Mouse (Mus musculus) CH12.LX (cell line): ENCODE data around the gene Slc38a3. TPM values are rescaled to one million over a fixed set of nuclear protein-coding genes. Genes with fewer than 3 reads are reported as not detected.

ENCODE experiments used
- DNase-seq: peaks from one replicate; pipeline ENCODE4 v3.0.0-alpha.2; 2013; ENCODE audit errors: extremely low read depth
- H3K27ac ChIP-seq: 2 replicates; pipeline ENCODE4 v1.5.1; 2012; ENCODE audit warnings: low read depth, mild to moderate bottlenecking, control low read depth, moderate library complexity; ENCODE audit not compliant: insufficient read depth
- H3K27me3 ChIP-seq: replicated peaks from 2 replicates; pipeline ENCODE3; 2012; ENCODE audit warnings: inconsistent platforms
- H3K36me3 ChIP-seq, 2 experiments: replicated peaks in 1 of 2; 2 replicates each; pipeline versions ENCODE3 to v1.6.1; 2012; ENCODE audit warnings: inconsistent platforms in 1 of 2, low read length in 1 of 2, mild to moderate bottlenecking in 1 of 2, mixed read lengths in 1 of 2, moderate library complexity in 1 of 2; ENCODE audit not compliant: control insufficient read depth in 1 of 2, insufficient read depth in 1 of 2
- H3K4me1 ChIP-seq, 2 experiments: 2 replicates each; pipeline ENCODE4 v1.6.1; 2012; ENCODE audit warnings: inconsistent platforms in 1 of 2, moderate library complexity in 1 of 2; ENCODE audit not compliant: insufficient read depth in 2 of 2, control insufficient read depth in 1 of 2
- H3K4me2 ChIP-seq: 2 replicates; pipeline ENCODE4 v1.6.1; 2012; ENCODE audit warnings: low read depth, mild to moderate bottlenecking, control low read depth; ENCODE audit not compliant: poor library complexity, insufficient read depth, severe bottlenecking
- H3K4me3 ChIP-seq, 3 experiments: fragments of 150-350 bp in 1 of 3; sonication (generic) in 1 of 3; replicated peaks in 1 of 3; 2 replicates each; pipeline versions ENCODE3 to v1.5.1; 2011 to 2012; ENCODE audit warnings: low read depth in 2 of 3, low read length in 2 of 3, mild to moderate bottlenecking in 2 of 3, moderate library complexity in 2 of 3, control low read depth in 1 of 3, improper control_type of control experiment in 1 of 3, inconsistent platforms in 1 of 3, mixed read lengths in 1 of 3; ENCODE audit not compliant: poor library complexity in 1 of 3
- H3K79me2 ChIP-seq: replicated peaks from 2 replicates; pipeline ENCODE4 v1.6.1; 2012; ENCODE audit warnings: mild to moderate bottlenecking, moderate library complexity; ENCODE audit not compliant: control insufficient read depth, poor library complexity, insufficient read depth, severe bottlenecking; ENCODE audit errors: extremely low read depth
- H3K9ac ChIP-seq: 2 replicates; pipeline ENCODE4 v1.6.1; 2012; ENCODE audit warnings: low read depth, mild to moderate bottlenecking, control low read depth, moderate library complexity; ENCODE audit not compliant: insufficient read depth
- H3K9me3 ChIP-seq: replicated peaks from 2 replicates; pipeline ENCODE3; 2012; ENCODE audit warnings: low read length, inconsistent platforms, mixed read lengths
- BHLHE40 ChIP-seq: IDR thresholded peaks from 2 replicates; pipeline ENCODE4 v1.6.1; 2011; ENCODE audit warnings: mild to moderate bottlenecking, low read depth, low read length, improper control_type of control experiment
- CHD2 ChIP-seq: IDR thresholded peaks from 2 replicates; pipeline ENCODE4 v1.6.1; 2011; ENCODE audit warnings: low read length, improper control_type of control experiment
- CTCF ChIP-seq, 2 experiments: IDR thresholded peaks in 1 of 2; conservative IDR thresholded peaks in 1 of 2; 2 replicates each; pipeline ENCODE4 v1.5.1; 2011 to 2012; ENCODE audit warnings: low read depth in 2 of 2, low read length in 2 of 2, improper control_type of control experiment in 1 of 2, inconsistent platforms in 1 of 2, mild to moderate bottlenecking in 1 of 2, moderate library complexity in 1 of 2
- E2F4 ChIP-seq: IDR thresholded peaks from 2 replicates; pipeline ENCODE4 v1.6.1; 2011; ENCODE audit warnings: low read depth, low read length, improper control_type of control experiment; ENCODE audit not compliant: insufficient replicate concordance
- ELF1 ChIP-seq: IDR thresholded peaks from 2 replicates; pipeline ENCODE4 v1.6.1; 2014; ENCODE audit warnings: low read depth, mild to moderate bottlenecking, inconsistent platforms, low read length, improper control_type of control experiment
- EP300 ChIP-seq: IDR thresholded peaks from 2 replicates; pipeline ENCODE4 v1.6.1; 2011; ENCODE audit warnings: low read length, improper control_type of control experiment
- ETS1 ChIP-seq: conservative IDR thresholded peaks from 2 replicates; pipeline ENCODE4 v1.6.1; 2012; ENCODE audit warnings: low read depth, mild to moderate bottlenecking, inconsistent platforms, low read length, improper control_type of control experiment, moderate library complexity
- GABPA ChIP-seq: IDR thresholded peaks from 2 replicates; pipeline ENCODE4 v1.6.1; 2012; ENCODE audit warnings: low read depth, low read length, improper control_type of control experiment, inconsistent platforms; ENCODE audit not compliant: insufficient replicate concordance
- HCFC1 ChIP-seq: IDR thresholded peaks from 2 replicates; pipeline ENCODE4 v1.6.1; 2012; ENCODE audit warnings: low read depth, mild to moderate bottlenecking, inconsistent platforms, low read length, improper control_type of control experiment
- JUND ChIP-seq: conservative IDR thresholded peaks from 2 replicates; pipeline ENCODE4 v1.6.1; 2011; ENCODE audit warnings: low read depth, low read length, improper control_type of control experiment
- KAT2A ChIP-seq: IDR thresholded peaks from 2 replicates; pipeline ENCODE4 v1.6.1; 2012; ENCODE audit warnings: low read length, improper control_type of control experiment, inconsistent platforms; ENCODE audit not compliant: insufficient replicate concordance
- MAX ChIP-seq: IDR thresholded peaks from 2 replicates; pipeline ENCODE4 v1.6.1; 2011; ENCODE audit warnings: low read length, improper control_type of control experiment
- MEF2A ChIP-seq: IDR thresholded peaks from 2 replicates; pipeline ENCODE4 v1.6.1; 2014; ENCODE audit warnings: low read depth, mild to moderate bottlenecking, inconsistent platforms, low read length, improper control_type of control experiment, borderline replicate concordance
- MXI1 ChIP-seq: IDR thresholded peaks from 2 replicates; pipeline ENCODE4 v1.6.1; 2011; ENCODE audit warnings: mild to moderate bottlenecking, low read depth, low read length, improper control_type of control experiment
- MYC ChIP-seq: IDR thresholded peaks from 2 replicates; pipeline ENCODE4 v1.6.1; 2011; ENCODE audit warnings: low read depth, mild to moderate bottlenecking, improper control_type of control experiment, low read length
- NRF1 ChIP-seq: IDR thresholded peaks from 2 replicates; pipeline ENCODE4 v1.6.1; 2014; ENCODE audit warnings: low read depth, mild to moderate bottlenecking, inconsistent platforms, low read length, improper control_type of control experiment, moderate library complexity
- PAX5 ChIP-seq: IDR thresholded peaks from 2 replicates; pipeline ENCODE4 v1.6.1; 2012; ENCODE audit warnings: low read length, inconsistent platforms, mixed read lengths
- POLR2A ChIP-seq: IDR thresholded peaks from 2 replicates; pipeline ENCODE4 v1.6.1; 2011; ENCODE audit warnings: low read depth, mild to moderate bottlenecking, improper control_type of control experiment, low read length
- POLR2AphosphoS2 ChIP-seq: IDR thresholded peaks from 2 replicates; pipeline ENCODE4 v1.6.1; 2011; ENCODE audit warnings: low read depth, low read length, improper control_type of control experiment
- RCOR1 ChIP-seq: conservative IDR thresholded peaks from 2 replicates; pipeline ENCODE4 v1.6.1; 2012; ENCODE audit warnings: low read depth, mild to moderate bottlenecking, inconsistent platforms, low read length, improper control_type of control experiment
- SMC3 ChIP-seq: IDR thresholded peaks from 2 replicates; pipeline ENCODE4 v1.6.1; 2011; ENCODE audit warnings: low read depth, low read length, improper control_type of control experiment
- TBP ChIP-seq: conservative IDR thresholded peaks from 2 replicates; pipeline ENCODE4 v1.6.1; 2011; ENCODE audit warnings: low read depth, low read length, improper control_type of control experiment
- ZC3H11A ChIP-seq: IDR thresholded peaks from 2 replicates; pipeline ENCODE4 v1.6.1; 2012; ENCODE audit warnings: low read depth, mild to moderate bottlenecking, inconsistent platforms, low read length, improper control_type of control experiment
- ZKSCAN1 ChIP-seq: IDR thresholded peaks from 2 replicates; pipeline ENCODE4 v1.6.1; 2012; ENCODE audit warnings: low read depth, inconsistent platforms, low read length, improper control_type of control experiment, borderline replicate concordance
- ZMIZ1 ChIP-seq: IDR thresholded peaks from 2 replicates; pipeline ENCODE4 v1.6.1; 2012; ENCODE audit warnings: low read depth, mild to moderate bottlenecking, inconsistent platforms, low read length, improper control_type of control experiment
- dilution Hi-C: fragments of 300-500 bp; cut with MboI; formaldehyde crosslinking; loops from 2 replicates; pipeline ENCODE4 v1.14.3; 2020; ENCODE audit warnings: low sequenced_read_pairs; ENCODE audit not compliant: extremely low pct_unique_long_range_greater_than_20kb, extremely low pct_ligation_motif_present
- in situ Hi-C: fragments of 300-500 bp; cut with MboI; formaldehyde crosslinking; loops from 3 replicates; pipeline ENCODE4 v1.14.3; 2019; ENCODE audit warnings: low sequenced_read_pairs, low pct_ligation_motif_present, low pct_unique_long_range_greater_than_20kb, mixed read lengths
- polyA plus RNA-seq: library from polyadenylated mRNA; unstranded; fragments of >175 nt; gene quantifications from 2 replicates; pipeline ENCODE4 v1.2.1, GENCODE M21; 2012; ENCODE audit warnings: low read depth; ENCODE audit not compliant: insufficient read length
- total RNA-seq, 2 experiments: library from RNA; depleted of rRNA; stranded (reverse); fragments of 300-350 nt in 1 of 2; fragments of >200 nt in 1 of 2; gene quantifications; 2 replicates each; pipeline ENCODE4 v1.2.3; 2012 to 2014

Slc38a3 gene
- total and polyA plus RNA-seq, 3 experiments: 0.04 TPM; not detected in 2

DNA sequence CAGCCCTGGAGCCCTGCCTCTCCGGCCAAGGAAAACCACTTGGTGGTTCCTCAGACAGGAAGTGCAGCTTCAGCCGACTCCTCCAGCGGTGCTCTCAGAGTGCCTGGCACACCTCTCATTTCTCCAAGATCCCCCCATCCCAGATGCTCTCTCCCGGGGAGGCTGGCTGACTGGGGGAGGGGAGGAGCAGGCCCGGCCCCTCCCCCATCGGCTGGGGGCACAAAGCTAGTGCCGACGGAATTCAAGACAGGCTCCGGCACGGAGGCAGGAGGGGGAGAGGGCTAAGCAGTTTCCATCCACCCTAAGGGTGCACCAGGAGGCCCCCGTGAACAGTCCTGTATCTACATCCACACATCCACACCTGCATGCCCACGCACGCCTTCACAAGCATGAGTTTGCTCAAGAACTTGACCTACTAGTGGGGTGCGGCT is 37.5 kb upstream of the Slc38a3 start:
- dilution Hi-C loops (no loop called here), in situ Hi-C loops (no loop called here)
- no peak overlapping the region for H3K27ac ChIP-seq
- H3K4me1 ChIP-seq: peaks cover 7 to 26% of the 10 kb centered on the region in 2 experiments; a peak in 3 of 4 replicates
- DNase-seq: no peak
- H3K4me3 ChIP-seq: no peak overlapping the region
- TF ChIP-seq MXI1: no peak
- TF ChIP-seq POLR2AphosphoS2: no peak
- no peak for TF ChIP-seq SMC3
- no peak for TF ChIP-seq E2F4
- TF ChIP-seq ZC3H11A: no peak
- no peak for TF ChIP-seq ELF1
- no peak for TF ChIP-seq RCOR1
- TF ChIP-seq ETS1: no peak
- TF ChIP-seq BHLHE40: no peak
- no peak for TF ChIP-seq JUND
- no peaks in the 10 kb centered on the region for H3K36me3 ChIP-seq
- H3K27me3 ChIP-seq: peaks cover 94% of the 10 kb centered on the region
- no peak overlapping the region for H3K4me2 ChIP-seq
- H3K79me2 ChIP-seq: no peaks in the 10 kb centered on the region
- H3K9ac ChIP-seq: no peak overlapping the region
- H3K9me3 ChIP-seq: no peaks in the 10 kb centered on the region

DNA sequence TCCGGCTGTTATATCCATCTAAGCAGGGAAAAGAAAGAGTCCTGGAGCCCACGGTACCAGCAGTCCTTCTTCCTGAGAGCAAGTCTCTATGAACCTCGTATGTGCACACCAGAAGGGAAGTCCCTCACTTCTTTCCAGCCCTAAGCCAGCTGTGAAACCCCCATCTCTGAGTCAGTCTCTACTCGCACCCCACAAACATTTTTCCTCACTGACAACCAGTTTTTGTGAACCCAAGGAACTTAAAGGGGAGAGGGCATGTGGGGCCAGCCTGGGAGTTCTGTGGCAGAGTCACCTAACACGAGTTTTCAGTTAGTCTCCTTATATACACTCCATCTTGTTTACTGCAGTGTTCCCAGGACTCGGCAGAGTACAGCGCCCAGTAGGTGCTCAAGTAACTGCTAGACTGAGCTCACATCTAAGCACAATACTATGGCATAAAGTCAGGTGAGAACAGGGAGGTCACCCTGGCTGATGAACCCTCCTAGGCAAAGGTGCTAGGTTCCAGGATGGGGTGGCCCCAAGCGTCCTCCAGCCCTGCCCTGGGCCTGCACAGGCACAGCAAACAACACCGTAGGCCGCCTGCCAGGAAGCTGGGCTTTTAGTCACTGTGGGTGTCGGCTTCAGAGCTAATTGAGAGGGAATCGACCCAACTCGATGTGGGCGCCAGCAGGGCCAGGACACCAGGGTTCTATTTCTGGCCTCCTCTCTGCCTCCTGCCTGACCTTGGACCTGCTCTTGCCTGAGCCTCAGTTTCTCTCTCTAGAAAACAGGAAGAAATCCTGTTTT is 34.2 kb upstream of the Slc38a3 start:
- DNase-seq: no peak
- dilution Hi-C loops (no loop called here), in situ Hi-C loops (no loop called here)
- Histone ChIP-seq H3K4me3 (no peak overlapping the region), H3K27me3 (peaks cover 95% of the 10 kb centered on the region), H3K79me2 (no peaks in the 10 kb centered on the region), H3K9me3 (no peaks in the 10 kb centered on the region), H3K36me3 (no peaks in the 10 kb centered on the region), H3K27ac (no peak overlapping the region), H3K4me1 (peaks cover 3 to 12% of the 10 kb centered on the region in 2 experiments; a peak in 3 of 4 replicates), H3K4me2 (no peak overlapping the region), H3K9ac (no peak overlapping the region)
- TF ChIP-seq MYC (no peak), TBP (no peak), CTCF (conservative IDR thresholded peaks at IDR 0.05 in 1 of 2, IDR thresholded peaks at IDR 0.05 in 1 of 2; ENCODE audit: low read depth in 2 of 2, low read length in 2 of 2) (no peak)

DNA sequence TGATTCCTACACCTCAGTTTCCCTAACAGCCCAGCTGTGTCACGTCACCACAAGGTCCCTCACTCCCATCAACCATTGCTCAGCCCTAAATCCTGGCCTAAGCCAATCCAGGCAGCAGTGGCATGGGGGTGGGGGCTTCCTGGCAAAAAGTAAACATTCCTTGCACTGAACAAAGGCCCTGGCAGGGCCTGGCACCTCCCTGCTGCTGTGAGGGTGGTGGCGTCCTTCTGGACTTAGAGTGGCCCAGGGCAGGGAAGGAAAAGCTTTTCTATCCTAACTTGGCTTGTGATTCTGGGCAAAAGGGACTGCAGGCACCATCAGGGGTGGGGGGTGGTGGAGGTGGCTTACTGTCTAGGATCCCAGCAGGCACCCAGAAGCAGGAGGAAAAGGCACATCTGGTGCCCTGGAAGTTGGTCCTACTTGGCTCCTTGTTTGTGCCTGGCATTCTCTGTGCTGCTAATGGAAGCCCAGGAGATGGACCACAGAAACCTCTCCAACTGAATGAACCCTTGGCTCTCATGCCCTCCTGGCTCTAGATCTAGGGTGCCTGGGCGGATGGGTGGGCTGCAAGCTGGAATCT is 33.4 kb upstream of the Slc38a3 start:
- Histone ChIP-seq H3K4me1 (peaks cover 0 to 4% of the 10 kb centered on the region in 2 experiments; a peak in 3 of 4 replicates), H3K9me3 (no peaks in the 10 kb centered on the region), H3K4me3 (no peak overlapping the region), H3K36me3 (no peaks in the 10 kb centered on the region), H3K27me3 (peaks cover 93% of the 10 kb centered on the region), H3K9ac (no peak overlapping the region), H3K4me2 (no peak overlapping the region), H3K27ac (no peak overlapping the region), H3K79me2 (no peaks in the 10 kb centered on the region)
- TF ChIP-seq CTCF (conservative IDR thresholded peaks at IDR 0.05 in 1 of 2, IDR thresholded peaks at IDR 0.05 in 1 of 2; ENCODE audit: low read depth in 2 of 2, low read length in 2 of 2) (no peak), NRF1 (no peak), BHLHE40 (no peak), ELF1 (no peak), HCFC1 (no peak), KAT2A (no peak), ZKSCAN1 (no peak), PAX5 (no peak), CHD2 (no peak), JUND (no peak), POLR2A (no peak), ETS1 (no peak), GABPA (no peak), MEF2A (no peak), EP300 (no peak), ZMIZ1 (no peak), MAX (no peak)
- in situ Hi-C loops: no loop called here
- dilution Hi-C loops: no loop called here
- no peak for DNase-seq
